Mouse (Mus musculus) layer of hippocampus, postnatal 36 days (tissue): ENCODE results near the gene Atp8a1. TPM values are rescaled to one million over a fixed set of nuclear protein-coding genes. Genes with fewer than 3 reads are reported as not detected.

Experiments used
- DNase-seq, 2 experiments: peaks; one replicate each; pipeline ENCODE4 v3.0.0; 2022
- total RNA-seq, 2 experiments: library from RNA; stranded (reverse); gene quantifications; 2 replicates each; pipeline ENCODE4 v1.2.3; 2021

Atp8a1 gene
- 100 to 1,000 TPM; 163 to 183 TPM for total RNA-seq

- DNase-seq = peak; percentile 99 to 100
Measured at GRCm38 (mm10) chr5:67847253-67848165, at the start of gene Atp8a1. Atp8a1 (minus strand) TSS chr5:67847434.

DNA sequence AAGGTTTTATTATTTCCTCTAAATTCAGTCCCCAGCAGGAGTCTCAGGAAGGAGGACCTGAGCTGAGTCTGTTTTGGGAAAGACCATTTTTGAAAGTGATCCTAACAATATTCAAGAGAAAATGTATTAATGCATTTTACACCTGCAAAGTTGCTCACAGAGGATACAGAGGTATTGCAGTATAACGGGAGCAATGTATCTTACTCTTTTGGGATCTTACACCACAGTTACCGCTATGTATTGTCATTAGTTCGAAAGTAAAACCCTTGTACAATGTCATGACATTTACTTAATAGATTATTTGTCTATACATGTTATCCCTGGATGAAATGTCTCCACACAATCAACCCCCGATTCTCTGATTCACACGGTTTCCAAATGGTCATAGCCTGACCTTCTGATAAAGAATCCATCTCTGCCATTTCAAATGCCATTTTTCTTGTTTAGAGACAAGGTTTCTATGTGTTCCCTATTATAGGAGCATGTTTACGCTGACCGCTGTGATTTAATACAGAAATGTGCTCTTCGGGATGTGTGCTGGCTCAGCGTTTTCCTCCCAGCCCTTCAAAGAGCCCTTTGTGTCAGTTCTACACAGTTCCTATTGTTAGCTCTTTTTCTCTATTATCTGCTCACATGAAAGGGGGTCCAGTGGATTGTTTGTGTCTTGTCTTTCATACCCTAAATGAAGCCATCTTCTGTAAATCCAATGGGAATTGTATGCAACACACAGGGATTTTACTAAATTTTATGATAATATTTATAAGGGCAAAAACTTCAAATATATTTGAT lies 37.4 kb upstream of the Atp8a1 start:
- DNase-seq = no peak

DNA sequence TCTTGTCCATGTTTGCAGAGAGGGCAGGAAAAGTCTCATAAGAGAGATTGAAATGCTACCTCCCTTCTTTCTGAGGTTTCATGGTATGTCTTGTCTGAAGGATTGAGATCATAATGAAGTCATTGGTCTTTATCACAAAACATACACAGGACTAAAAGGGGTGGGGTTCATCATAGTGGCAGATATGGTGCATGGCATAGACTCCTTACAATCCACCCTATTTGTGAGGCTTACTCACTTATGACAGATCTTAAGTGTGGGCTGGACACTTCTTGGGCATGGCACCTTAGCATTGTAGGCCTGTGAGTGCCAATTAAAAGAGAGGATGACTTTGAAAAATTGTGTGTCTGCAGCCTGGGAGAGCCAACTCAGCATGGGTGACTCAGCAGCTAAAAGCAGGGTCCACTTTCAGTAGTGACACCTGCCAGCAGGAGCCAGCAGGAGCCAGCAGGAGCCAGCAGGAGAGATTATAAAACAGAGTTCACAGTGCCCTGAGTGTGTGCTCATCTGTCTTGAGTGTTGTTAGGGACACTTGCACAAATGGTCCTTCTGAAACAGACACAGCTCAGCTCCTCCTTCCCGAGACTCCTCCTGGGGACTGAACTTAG lies 36.4 kb upstream of the Atp8a1 start:
- no peak for DNase-seq

DNA sequence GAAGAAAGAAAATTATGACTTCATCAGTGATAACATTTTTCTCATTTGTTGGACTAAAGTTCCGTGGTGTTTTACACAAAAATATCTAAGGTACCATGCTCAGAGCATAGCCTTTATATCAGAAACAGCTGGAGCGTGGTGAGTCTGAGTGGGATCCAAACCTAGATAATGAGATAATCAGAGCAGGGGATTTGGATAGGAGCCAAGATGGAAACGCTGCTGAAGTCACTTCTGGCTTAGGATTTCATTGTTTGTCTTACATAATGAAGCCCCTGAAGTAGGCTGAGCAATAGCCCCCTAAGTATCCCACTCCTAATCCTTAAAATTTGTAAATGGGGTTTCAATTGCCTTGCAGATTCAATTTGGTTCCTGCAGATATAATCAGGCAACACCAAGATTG lies 24.2 kb upstream of the Atp8a1 start:
- no peak for DNase-seq

DNA sequence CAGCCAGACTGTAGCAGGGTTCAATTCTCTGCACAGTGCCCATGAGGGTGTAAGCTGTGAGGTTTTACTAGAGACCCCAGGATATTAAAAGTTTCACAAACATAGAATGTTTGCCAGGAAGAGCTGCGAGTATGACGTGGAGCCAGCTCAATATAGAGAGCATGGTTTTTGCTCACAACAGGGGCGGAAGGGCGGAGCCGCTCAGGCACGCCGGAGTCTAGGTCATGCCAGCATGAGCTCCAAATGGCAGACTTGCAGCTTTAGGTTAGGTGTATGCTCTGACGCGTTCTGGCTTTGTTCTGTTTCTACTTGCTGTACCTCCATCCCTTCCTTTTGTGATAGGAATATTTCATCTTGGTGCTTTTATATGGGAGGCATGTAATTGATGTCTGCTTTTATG lies 19.0 kb upstream of the Atp8a1 start:
- no peak for DNase-seq

- DNase-seq = no peak
Measured at GRCm38 (mm10) chr5:67865670-67866069, 18.4 kb upstream of the Atp8a1 start.

GRCm38 (mm10) chr5:67864508-67865060 lies 17.4 kb upstream of the Atp8a1 start:
- no peak for DNase-seq

- no peak for DNase-seq
Measured at GRCm38 (mm10) chr5:67863950-67864391, 16.7 kb upstream of the Atp8a1 start.

- no peak for DNase-seq
Measured at GRCm38 (mm10) chr5:67854963-67855606, 7.9 kb upstream of the Atp8a1 start.

DNA sequence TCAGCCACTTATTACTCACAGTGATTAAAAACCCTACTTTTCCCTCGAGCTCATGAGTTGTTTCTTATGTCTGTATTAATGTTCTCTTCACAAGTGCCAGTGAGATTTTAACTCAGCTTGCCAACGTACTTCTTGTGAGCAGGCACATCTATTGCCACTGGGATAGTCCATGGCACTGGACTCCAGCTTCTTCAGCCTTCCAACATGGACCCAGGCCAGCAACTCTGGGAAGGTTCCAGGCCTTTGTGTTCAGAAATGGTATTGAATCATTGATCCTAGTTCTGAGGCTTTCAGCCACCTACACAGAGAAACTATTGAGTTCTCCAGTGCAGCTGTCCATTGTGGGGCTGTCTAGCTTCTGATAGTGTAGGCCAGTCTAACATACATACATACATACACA lies 5.6 kb upstream of the Atp8a1 start:
- DNase-seq = no peak

DNA sequence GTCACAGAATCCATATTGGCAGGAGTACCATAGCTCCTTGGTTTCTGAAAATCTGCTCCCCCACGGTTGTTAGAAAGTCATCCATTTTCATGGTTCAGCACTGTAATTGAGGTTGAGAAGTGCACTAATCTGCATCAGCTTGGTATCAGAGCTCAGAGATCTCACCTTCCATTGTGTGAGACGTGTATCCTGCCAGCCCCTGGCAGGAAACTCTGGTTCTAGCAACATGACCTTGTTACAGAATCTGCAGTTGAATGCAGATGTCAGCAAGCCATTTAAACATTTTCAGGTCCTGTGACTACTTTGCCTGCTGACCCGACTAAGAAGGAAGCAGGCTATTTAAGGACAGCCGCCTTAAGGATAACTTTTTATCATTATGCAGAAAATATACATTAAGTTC lies 2.2 kb upstream of the Atp8a1 start:
- DNase-seq = no peak

- no peak for DNase-seq
Measured at GRCm38 (mm10) chr5:67848511-67849014, 1.3 kb upstream of the Atp8a1 start.

- peak; percentile 53 to 54 for DNase-seq
Measured at GRCm38 (mm10) chr5:67846361-67847224, 641 bp downstream of the Atp8a1 start.

DNA sequence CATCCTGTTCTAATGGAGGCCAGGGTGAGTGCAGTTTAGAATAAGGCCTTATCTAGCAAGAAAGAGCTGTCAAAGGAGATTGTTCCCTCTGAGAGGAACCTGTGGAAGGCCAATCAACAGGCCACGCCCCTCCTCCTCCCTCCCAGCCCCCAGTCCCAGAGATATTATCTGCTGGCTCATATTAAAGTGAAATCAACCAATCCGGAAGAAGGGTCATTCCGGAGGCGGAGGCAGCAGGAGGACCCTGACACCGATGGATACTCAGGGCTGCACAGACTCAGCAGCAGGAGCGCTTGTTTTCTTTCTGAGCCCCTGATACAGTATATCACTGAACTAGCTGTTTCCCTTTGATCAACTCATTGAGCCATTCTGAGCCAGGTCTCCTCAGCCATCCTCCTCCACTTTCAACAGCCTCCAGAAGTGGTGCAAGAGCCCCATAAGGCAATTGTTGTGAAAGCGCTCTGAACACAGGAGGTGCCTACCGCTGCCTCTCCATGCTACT lies 2.0 kb downstream of the Atp8a1 start:
- DNase-seq = no peak

DNA sequence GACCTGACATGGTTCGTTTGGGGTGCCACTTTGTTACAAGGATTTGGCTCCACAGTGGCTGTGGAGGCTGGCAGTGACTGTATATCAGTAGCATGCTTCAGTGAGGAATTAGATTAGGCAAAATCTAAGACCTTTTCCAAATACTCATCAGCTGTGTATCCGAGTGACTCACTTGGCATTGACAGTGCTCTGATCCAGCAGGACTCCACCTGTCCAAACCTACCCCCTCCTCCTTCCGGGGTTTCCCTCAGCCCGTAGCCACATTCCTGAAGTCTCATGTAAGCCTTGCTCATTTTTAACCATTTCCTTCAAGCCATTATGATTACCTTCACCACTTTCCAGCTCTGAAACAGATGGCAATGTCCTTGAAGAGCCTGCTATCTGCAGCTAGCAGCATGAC lies 3.2 kb downstream of the Atp8a1 start:
- no peak for DNase-seq

DNA sequence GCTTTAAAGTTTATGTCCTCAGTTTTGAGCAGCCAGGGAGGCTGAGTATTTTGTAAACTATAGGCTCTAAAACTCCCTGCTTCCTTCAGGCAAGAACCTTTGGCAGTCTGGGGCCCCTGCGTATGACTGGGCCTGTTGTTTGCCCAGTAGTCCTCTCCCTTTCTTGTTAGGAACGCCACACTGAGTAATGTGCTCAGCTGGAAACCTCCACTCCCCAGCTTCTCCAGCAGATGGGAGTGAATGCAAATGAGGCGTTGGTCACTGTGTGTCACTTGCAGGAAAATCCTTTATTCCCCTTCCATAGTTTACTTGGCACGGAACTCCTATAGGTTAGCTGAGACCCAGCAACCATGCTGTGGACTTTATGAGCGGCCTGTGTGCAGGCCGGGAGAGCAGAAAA lies 4.9 kb downstream of the Atp8a1 start:
- peak in 1 of 2 experiments; percentile 31 for DNase-seq

GRCm38 (mm10) chr5:67833841-67834240 lies 13.4 kb downstream of the Atp8a1 start:
- DNase-seq = no peak

DNA sequence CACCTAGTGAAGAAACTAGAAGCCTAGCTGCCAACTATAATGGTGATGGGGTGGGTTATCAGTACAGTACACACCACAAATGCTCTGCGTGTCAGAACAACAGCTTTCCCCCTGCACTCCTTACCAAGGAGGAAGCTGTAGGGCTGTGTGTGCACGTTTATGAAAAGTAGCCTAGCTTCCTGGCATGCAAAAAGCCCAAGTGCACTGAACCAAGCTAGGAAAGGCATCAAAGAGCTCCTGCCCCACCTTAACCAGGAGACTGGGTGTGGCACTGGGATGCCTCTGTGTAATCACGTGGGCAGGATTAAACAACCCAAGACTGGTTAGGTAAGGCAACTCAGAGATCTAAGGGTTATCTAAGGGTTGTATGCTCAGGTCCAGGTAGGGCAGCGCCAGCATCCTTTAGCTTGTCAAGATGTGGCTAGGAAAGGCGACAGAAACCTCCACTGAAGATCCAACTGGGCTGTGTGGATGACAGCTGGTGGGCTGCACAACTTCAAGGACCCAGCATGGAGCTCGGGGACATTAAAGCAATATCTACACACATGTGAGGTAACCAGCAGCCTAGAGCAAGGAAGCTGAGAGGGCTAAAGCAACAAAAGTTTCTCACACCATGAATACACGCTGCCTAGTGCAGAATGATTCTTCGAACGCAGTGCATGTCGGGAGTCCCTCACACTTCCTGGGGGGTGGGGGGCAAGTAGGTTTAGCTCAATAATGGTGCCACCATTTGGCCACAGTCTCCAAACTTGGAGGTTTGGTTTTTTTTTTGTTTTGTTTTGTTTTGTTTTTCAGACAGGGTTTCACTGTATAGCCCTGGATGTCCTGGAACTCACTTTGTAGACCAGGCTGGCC lies 15.7 kb downstream of the Atp8a1 start:
- DNase-seq = no peak

DNA sequence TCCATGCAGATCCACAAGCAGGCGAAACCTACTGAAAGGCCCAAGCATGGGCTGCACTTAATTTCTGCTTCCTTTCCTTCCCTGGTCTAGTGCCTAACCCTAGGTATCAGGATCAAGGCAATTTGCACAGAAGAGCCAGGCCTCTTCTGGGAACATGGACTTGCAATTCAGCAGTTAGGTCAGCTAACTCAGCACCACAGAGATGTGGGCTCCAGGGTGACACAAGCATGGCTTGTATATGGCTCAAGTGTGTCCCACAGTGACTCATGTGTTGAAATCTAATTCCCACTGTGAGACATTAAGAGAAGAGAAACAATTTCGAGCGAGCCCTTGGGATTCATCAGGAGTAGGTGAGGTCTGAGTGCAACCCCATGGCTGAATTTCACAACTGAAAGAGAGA lies 18.9 kb downstream of the Atp8a1 start:
- DNase-seq = no peak

GRCm38 (mm10) chr5:67826935-67827334 lies 20.3 kb downstream of the Atp8a1 start:
- no peak for DNase-seq
